Mouse (Mus musculus) C2C12 (cell line): ENCODE results near the gene Dnah11.

ENCODE experiments used
- CEBPB ChIP-seq: IDR thresholded peaks from one replicate; pipeline ENCODE4 v1.6.1; 2011; ENCODE audit warnings: low read depth, mild to moderate bottlenecking, control low read depth, moderate library complexity
- CTCF ChIP-seq: IDR thresholded peaks from one replicate; pipeline ENCODE4 v1.5.1; 2011; ENCODE audit not compliant: control insufficient read depth, insufficient read depth, insufficient read length
- MAX ChIP-seq: IDR thresholded peaks from one replicate; pipeline ENCODE4 v1.6.1; 2011; ENCODE audit warnings: mild to moderate bottlenecking, control low read depth
- MYOG ChIP-seq: IDR thresholded peaks from one replicate; pipeline ENCODE4 v1.6.1; 2011; ENCODE audit not compliant: control insufficient read depth, insufficient read length; ENCODE audit errors: extremely low read depth

GRCm38 (mm10) chr12:118025771-118026170 lies 173.1 kb downstream of the Dnah11 start:
- no peak for TF ChIP-seq CTCF
- no peak for TF ChIP-seq MAX
- TF ChIP-seq MYOG: no peak
- TF ChIP-seq CEBPB: no peak
